Mouse (Mus musculus) bone marrow, adult 2 months (tissue): ENCODE measurements around the gene R3hdm4.

Experiments
- CTCF ChIP-seq: fragments of 200-500 bp; IDR thresholded peaks from 2 replicates; pipeline ENCODE4 v1.5.1; 2011; ENCODE audit warnings: low read length, control low read depth; ENCODE audit not compliant: control insufficient read depth, insufficient read depth
- POLR2A ChIP-seq: fragments of 200-500 bp; IDR thresholded peaks from 2 replicates; pipeline ENCODE4 v1.6.1; 2011; ENCODE audit warnings: low read depth, mild to moderate bottlenecking, control low read depth, low read length, borderline replicate concordance; ENCODE audit not compliant: control insufficient read depth

DNA sequence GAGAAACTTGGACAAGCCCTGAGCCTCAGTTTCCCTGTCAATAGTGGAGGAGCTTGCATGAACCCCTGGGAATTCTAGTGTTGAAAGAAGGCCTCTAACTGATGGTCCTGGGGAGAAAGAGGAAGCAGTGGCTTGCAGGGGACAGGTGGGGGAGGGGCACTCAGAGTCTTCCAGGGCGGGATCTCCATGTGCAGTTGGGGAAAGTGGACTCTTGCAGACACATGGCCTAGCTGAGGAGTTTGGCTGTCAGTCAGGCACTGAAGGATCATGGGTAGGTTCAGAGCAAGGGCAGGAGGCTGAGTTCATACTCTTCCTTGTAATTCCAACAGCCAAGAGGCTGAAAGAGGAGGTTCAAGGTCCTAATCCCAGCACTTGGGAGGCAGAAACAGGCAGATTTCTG, 43.8 kb downstream of the R3hdm4 start:
- TF ChIP-seq CTCF: no peak
- TF ChIP-seq POLR2A: no peak
